Comparison of ENCODE assay signal across 18 mouse cellular contexts in genomic region chr17:81538163-81539160, GRCm38 (mm10).
DNase-seq lines count a peak whose midpoint lies in the region; ATAC-seq lines count a peak whose summit lies in the region.
"Had no signal": no experiment of that assay in that cellular context is flagged by ENCODE, and none has a peak within 500 bp of the region (broad histone marks: within the 10 kb centered on the region; RNA-seq: fewer than 3 reads in every experiment).

No protein-coding gene starts in this region.

- no peak overlapping the region for H3K9ac ChIP-seq in forebrain, embryonic 12.5 days
- H3K9ac ChIP-seq in forebrain, embryonic 11.5 days (ENCODE audit: low read length): no peak overlapping the region
- H3K9ac ChIP-seq in heart, embryonic 14.5 days (ENCODE audit: low read length): peak overlapping the region; percentile 25; the same call in 1 of the 2 replicates
- H3K9ac ChIP-seq: neural tube, embryonic 12.5 days had no signal

- no peak overlapping the region for H3K27ac ChIP-seq in forebrain, embryonic 12.5 days
- H3K27ac ChIP-seq in forebrain, embryonic 11.5 days (ENCODE audit: low read depth, low read length): no peak overlapping the region
- peak overlapping the region; percentile 43 to 80 for H3K27ac ChIP-seq in heart, embryonic 14.5 days (replicated peaks in 1 of 2; ENCODE audit: control insufficient read depth in 1 of 2, insufficient read depth in 1 of 2, low read depth in 2 of 2, low read length in 2 of 2)
- peak overlapping the region; percentile 34 for H3K27ac ChIP-seq in brown adipose tissue, adult 24 weeks (replicated peaks; ENCODE audit: low read depth, low read length)
- H3K27ac ChIP-seq: forebrain, embryonic 10.5 days; macrophage; neural tube, embryonic 12.5 days had no signal

- peaks cover 4% of the 10 kb centered on the region; the same call in 1 of the 2 replicates for H3K4me1 ChIP-seq in forebrain, embryonic 12.5 days
- no peaks in the 10 kb centered on the region for H3K4me1 ChIP-seq in forebrain, embryonic 11.5 days (replicated peaks; ENCODE audit: control insufficient read depth, insufficient read depth, low read length)
- peaks cover 14 to 47% of the 10 kb centered on the region in 2 experiments for H3K4me1 ChIP-seq in heart, embryonic 14.5 days (ENCODE audit: control insufficient read depth in 2 of 2, insufficient read depth in 2 of 2, low read length in 2 of 2)
- H3K4me1 ChIP-seq in brown adipose tissue, adult 24 weeks (ENCODE audit: control insufficient read depth, insufficient read depth, insufficient read length, low read length): peaks cover 18% of the 10 kb centered on the region
- H3K4me1 ChIP-seq: neural tube, embryonic 12.5 days had no signal

- H3K36me3 ChIP-seq in forebrain, embryonic 12.5 days (replicated peaks): no peaks in the 10 kb centered on the region
- no peaks in the 10 kb centered on the region for H3K36me3 ChIP-seq in forebrain, embryonic 11.5 days (ENCODE audit: control insufficient read depth, insufficient read depth, low read length)
- H3K36me3 ChIP-seq in heart, embryonic 14.5 days (ENCODE audit: control insufficient read depth, insufficient read depth, low read length): no peaks in the 10 kb centered on the region
- H3K36me3 ChIP-seq: forebrain, embryonic 10.5 days; neural tube, embryonic 12.5 days had no signal

- H3K4me2 ChIP-seq in forebrain, embryonic 12.5 days: no peak overlapping the region
- H3K4me2 ChIP-seq in forebrain, embryonic 11.5 days (ENCODE audit: low read depth, low read length, severe bottlenecking): no peak overlapping the region
- H3K4me2 ChIP-seq in heart, embryonic 14.5 days (ENCODE audit: low read length): peak overlapping the region; percentile 43
- H3K4me2 ChIP-seq: neural tube, embryonic 12.5 days had no signal

- WGBS in forebrain, embryonic 12.5 days: 74% methylated on average over 9 of the region's 9 CpGs
- WGBS in forebrain, embryonic 11.5 days: 77% methylated on average over 9 of the region's 9 CpGs
- WGBS in heart, embryonic 14.5 days: 30% methylated on average over 9 of the region's 9 CpGs

- H3K4me3 ChIP-seq in forebrain, embryonic 12.5 days (replicated peaks): no peak overlapping the region
- H3K4me3 ChIP-seq in forebrain, embryonic 11.5 days (ENCODE audit: low read depth, low read length): no peak overlapping the region
- peak overlapping the region in 1 of 2 experiments; percentile 2; a peak in 1 of 4 replicates for H3K4me3 ChIP-seq in heart, embryonic 14.5 days (ENCODE audit: control insufficient read depth in 1 of 2, insufficient read depth in 1 of 2, low read depth in 1 of 2, low read length in 2 of 2)
- H3K4me3 ChIP-seq in brown adipose tissue, adult 24 weeks (ENCODE audit: insufficient read depth, low read depth, low read length): no peak overlapping the region
- H3K4me3 ChIP-seq: forebrain, embryonic 10.5 days; neural tube, embryonic 12.5 days had no signal

- DNase-seq in forebrain, embryonic 11.5 days (ENCODE audit: low spot score): no peak
- DNase-seq in heart, adult 11 months: no peak
- DNase-seq in kidney, postnatal 25 days: no peak
- DNase-seq in right cerebral cortex, postnatal 36 days (ENCODE audit: low spot score in 2 of 2): no peak
- DNase-seq: adrenal gland, postnatal 25 days; cerebellum, adult 11 months; kidney, adult 18-20 months; kidney, postnatal 36 days; liver had no signal

- ATAC-seq in forebrain, embryonic 12.5 days (ENCODE audit: low FRiP score): 0 out of 2 replicates have a peak, but pooled peaks have one; percentile 33
- ATAC-seq in forebrain, embryonic 11.5 days (replicated peaks; ENCODE audit: low FRiP score): no peak
- peak; percentile 44; the same call in 1 of the 2 replicates for ATAC-seq in heart, embryonic 14.5 days (ENCODE audit: insufficient number of reproducible peaks, insufficient read depth, low FRiP score, low read depth)
- ATAC-seq in megakaryocyte progenitor cell, adult 5-6 weeks (replicated peaks; ENCODE audit: poor library complexity): peak; percentile 73
- ATAC-seq: midbrain, embryonic 16.5 days had no signal

- H3K9me3 ChIP-seq in forebrain, embryonic 12.5 days: no peaks in the 10 kb centered on the region
- no peaks in the 10 kb centered on the region for H3K9me3 ChIP-seq in forebrain, embryonic 11.5 days (ENCODE audit: control insufficient read depth, low read length)
- H3K9me3 ChIP-seq in heart, embryonic 14.5 days (ENCODE audit: control insufficient read depth, low read length): no peaks in the 10 kb centered on the region
- H3K9me3 ChIP-seq: forebrain, embryonic 10.5 days; neural tube, embryonic 12.5 days had no signal

- H3K27me3 ChIP-seq in forebrain, embryonic 12.5 days: no peaks in the 10 kb centered on the region
- no peaks in the 10 kb centered on the region for H3K27me3 ChIP-seq in forebrain, embryonic 11.5 days (ENCODE audit: control insufficient read depth, insufficient read depth, low read length)
- no peaks in the 10 kb centered on the region for H3K27me3 ChIP-seq in heart, embryonic 14.5 days (ENCODE audit: control insufficient read depth, insufficient read depth, low read length)
- H3K27me3 ChIP-seq: CH12.LX; neural tube, embryonic 12.5 days had no signal

Comparison
In these comparisons a context has a peak if more than half of its experiments do, and no peak if none do; other contexts are left out.
1. H3K27ac ChIP-seq: peak in heart, embryonic 14.5 days (2 of 2) and brown adipose tissue, adult 24 weeks (single experiment); none in forebrain, embryonic 12.5 days (single experiment) and forebrain, embryonic 11.5 days (single experiment).